Mouse (Mus musculus): Measurements from ENCODE around the gene Col23a1.
"Not testable (repeated sequence)": the region's sequence is repeated elsewhere in the genome, so short reads cannot be mapped to it uniquely, and the experiment has no call there.

Col23a1 gene

GRCm38 (mm10) chr11:51328387-51328942 is 38.7 kb downstream of the Col23a1 start:
- no peak for DNase-seq

- no peak for DNase-seq
These were observed 40.4 kb downstream of the Col23a1 start for GRCm38 (mm10) chr11:51329837-51330714.

DNA sequence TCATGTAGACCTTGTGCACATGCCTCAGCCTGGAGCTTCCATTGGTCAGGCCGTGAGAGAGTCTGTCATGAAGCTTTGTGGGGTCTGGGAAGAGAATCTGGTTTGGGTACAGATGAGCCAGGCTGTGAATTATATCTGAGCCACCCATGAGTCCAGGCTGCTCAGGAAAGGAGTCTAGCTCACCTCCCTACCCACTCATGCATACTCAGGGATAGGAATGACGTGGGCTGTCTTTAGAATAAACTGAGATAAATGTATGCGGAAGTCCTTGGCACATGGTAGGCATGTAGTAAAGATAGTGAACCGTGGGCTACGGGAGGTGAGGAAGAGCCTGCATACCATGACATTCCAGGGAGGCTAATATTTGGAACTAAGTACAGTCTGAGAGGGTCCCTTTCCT is 44.3 kb downstream of the Col23a1 start:
- DNase-seq: no peak

- no peak for DNase-seq
These were observed 47.9 kb downstream of the Col23a1 start for GRCm38 (mm10) chr11:51337585-51337984.

- no peak for DNase-seq
These were observed 48.7 kb downstream of the Col23a1 start for GRCm38 (mm10) chr11:51338416-51338815.

DNA sequence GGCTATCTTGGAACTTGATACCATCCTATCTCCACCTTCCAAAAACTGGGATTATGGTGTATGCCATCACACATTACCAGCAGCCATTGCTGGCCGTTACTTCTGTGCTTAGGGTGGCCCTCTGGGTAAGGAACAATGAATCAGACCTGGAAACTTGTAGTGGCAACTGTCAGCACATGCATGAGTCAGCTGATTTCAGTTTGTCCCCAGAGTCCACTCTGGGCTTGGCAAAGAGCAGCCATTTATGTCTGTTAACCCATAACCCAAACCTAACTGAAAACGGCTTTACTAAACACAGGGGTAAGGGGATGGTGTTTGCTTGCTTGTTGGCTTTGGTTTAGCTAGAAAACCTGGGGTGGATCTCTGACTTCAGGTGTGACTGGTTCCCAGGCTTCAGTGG is 51.4 kb downstream of the Col23a1 start:
- DNase-seq: no peak

GRCm38 (mm10) chr11:51342776-51343175 is 53.1 kb downstream of the Col23a1 start:
- DNase-seq: no peak

DNA sequence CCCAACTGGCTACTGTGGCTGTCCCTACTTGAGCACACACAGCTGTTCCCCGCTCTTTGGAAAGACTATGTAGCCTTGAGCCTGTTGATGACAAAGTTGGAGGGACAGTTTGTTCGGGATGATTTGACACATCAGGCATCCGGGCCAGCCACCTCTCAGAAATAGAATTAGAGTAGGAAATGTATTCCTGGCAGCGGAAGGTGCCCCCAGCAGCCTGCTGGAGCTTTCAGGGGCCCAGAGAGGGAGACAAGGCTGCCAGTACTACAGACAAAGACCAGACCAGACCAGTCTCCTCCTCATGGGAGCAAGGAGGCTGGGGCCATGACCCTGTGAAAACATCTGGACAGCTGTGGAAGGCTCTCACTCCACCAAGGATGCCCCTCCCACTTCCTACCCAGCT is 53.6 kb downstream of the Col23a1 start:
- no peak for DNase-seq

DNA sequence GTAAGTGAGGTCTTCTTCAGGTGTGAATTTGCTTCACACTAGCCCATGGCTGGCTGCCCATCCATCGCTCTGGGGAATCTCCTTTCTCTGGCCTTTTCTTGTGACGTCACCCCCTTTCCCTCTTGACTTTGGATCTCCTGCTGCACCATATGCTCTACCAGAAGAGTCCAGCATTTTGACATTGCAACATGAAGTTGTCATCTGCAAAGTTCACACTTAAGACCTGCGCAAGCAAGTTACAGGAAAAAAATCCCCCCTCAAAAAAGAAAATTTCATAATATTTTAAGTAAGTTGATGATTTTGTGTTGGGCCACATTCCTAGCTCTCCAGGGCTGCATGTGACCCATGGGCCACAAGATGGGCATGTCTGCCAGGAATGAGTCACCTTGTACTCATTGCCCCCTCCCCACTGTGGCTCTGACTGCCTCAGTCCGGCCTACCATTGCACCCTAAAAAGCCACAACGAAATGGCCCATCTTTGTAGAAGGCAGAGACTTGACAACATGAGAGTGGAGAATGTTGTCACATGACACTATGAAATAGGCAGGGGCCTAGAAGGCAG is 54.1 kb downstream of the Col23a1 start:
- DNase-seq: no peak

- no peak for DNase-seq
These were observed 56.1 kb downstream of the Col23a1 start for GRCm38 (mm10) chr11:51345481-51346465.

DNA sequence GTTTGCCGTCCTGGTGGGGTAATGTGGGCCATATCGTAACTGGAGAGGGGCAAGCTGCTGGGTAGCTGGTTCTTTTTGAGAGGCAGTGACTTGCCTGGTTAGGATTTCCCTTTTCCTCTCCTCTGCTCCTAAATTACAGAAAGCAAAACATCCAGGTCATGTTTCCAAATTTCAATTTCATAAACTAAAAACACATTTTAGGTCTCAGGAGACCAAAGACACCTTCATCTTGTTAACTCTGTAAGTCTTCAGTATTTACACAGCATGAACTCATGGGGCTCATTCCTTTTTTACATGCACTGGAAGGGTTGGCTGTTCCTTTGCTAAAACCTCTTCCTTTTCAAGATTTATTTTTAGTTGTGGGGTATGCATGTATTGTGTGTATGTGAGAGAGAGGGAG is 58.0 kb downstream of the Col23a1 start:
- no peak for DNase-seq

- no peak for DNase-seq
These were observed 59.9 kb downstream of the Col23a1 start for GRCm38 (mm10) chr11:51349665-51350064.

DNA sequence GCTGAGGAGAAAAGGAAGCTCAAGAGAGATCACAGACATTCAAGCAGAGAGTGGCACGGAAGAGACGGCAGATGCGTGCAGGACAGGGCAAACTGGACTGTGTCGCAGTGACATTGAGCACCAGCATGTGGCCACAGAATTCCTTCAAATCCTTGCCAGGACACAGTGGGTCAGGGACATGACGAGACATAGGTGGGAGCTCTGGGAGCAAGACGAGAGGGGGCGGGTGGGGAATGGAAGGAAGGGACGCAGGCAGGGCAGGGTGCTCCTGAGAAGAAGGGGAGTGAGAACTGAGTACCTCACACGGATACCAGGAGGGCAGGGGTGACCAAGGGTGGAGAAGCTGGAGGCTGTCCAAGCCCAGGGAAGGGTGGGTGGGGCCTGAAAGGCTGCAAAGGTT is 61.4 kb downstream of the Col23a1 start:
- no peak for DNase-seq

DNA sequence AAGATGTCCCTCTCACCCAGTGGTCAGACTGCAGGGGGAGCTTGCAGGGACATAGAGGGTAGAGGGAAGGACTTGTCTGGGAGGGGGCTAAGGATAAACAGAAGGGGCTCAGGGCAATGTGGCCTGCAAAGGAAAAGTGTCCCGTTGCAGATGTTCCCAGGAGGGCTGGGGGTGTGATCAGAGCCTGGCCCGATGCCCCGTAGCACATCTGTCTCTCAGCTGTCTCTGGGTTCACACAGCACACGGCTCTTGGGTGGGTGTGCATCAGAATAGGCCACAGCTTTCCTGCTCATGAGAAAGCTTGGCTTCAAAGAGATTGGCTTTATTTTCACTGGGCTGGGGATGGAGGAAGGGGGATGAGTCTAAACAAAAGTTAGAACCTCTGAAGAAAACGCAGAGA is 62.1 kb downstream of the Col23a1 start:
- no peak for DNase-seq

GRCm38 (mm10) chr11:51353746-51354145 is 64.0 kb downstream of the Col23a1 start:
- DNase-seq: no peak

DNA sequence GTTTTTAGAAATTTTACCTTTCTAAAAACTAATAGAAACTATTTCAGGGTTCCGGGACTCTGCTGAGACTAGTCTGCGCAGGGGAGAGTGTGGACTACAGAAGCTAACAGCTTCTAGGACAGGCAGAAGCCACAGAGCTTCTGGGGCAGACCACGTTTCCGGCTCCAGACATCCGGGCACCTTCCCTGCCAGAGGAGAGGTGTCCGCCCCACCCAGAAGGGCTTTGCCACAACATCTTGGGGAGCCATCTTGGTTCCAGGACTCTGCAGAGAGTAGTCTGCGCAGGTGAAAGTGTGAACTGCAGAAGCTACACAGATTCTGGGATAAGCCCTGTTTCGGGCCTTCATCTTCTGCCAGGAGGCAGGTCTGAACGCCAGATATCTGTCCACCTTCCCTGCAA is 69.3 kb downstream of the Col23a1 start:
- DNase-seq: not testable (repeated sequence)

- DNase-seq: no peak
These were observed 74.6 kb downstream of the Col23a1 start for GRCm38 (mm10) chr11:51364353-51364752.

DNA sequence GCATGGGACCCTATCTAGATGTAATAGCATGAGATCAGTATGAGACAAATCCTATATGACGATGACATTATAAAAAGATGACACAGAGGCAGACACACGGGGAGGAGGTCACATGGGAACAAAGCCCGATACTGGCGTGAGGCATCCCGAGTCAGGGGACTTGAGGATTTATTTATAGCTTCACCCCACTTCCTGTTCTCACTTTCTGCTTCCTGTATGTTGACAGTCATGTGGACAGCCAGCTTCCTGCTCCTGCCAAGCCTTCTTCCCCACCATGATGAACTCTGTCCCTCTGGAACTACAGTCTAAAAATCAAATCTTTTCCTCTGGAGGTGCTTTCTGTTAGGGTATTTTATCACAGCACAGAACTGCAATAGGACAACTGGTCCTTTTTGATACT is 77.6 kb downstream of the Col23a1 start:
- no peak for DNase-seq

DNA sequence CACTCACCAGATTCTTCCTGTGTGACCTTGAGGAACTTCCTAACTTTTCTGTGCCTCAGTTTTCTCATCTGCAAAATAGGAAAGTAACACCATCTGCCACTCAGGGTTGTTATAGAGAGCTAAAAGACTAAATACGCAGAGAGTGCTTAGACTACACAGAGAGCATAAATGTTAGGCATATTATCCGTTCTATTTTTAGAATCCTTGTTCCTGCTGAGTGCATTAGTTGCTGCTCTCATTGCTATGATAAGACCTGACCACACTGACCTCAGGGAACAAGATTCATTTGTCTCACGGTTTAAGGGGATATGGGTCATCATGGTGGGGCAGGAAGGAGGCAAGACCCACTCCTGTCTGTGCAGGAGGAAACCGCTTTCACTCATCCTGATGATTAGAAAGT is 80.6 kb downstream of the Col23a1 start:
- DNase-seq: no peak

- no peak for DNase-seq
These were observed 81.6 kb downstream of the Col23a1 start for GRCm38 (mm10) chr11:51371321-51371720.

DNA sequence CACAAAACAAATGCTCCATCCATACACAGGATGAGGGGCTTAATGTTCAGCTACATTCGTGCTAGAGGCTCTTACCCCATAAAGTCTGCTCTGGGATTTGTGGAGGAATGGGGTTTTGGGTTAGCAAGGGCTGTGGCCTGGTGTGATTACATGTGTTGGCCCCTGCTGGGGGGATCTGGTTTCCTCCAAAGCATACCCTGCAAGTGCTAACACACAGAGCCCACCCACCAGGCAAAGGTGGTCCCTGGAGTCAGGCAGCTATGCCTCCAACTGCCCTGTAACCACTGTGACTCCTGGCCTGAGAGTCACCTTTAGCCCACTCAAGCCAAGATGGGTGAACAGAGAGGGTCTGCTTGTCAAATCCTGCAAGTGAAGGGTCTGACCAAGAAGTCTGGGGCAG is 82.2 kb downstream of the Col23a1 start:
- no peak for DNase-seq

DNA sequence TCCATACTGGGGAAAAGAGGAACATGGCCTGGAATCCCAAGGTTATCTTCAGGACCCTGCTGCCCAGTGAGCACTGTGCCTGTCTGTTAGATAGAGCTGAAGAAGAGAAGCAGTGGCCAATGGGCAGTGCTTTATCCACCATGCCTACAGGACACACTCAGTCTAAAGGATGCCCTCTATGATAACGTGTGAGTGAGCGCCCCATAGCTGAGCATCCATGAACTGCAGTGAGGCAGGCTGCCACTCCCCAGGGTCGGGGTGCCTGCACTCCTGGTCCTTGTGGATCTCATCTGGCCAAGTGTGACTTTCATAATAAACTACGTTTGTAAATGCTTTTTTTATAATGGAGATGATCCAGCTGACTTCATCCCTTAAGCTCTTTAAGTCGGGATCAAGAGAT is 87.5 kb downstream of the Col23a1 start:
- DNase-seq: no peak

- no peak for DNase-seq
These were observed 99.2 kb downstream of the Col23a1 start for GRCm38 (mm10) chr11:51388892-51389340.

All from thymus, adult 18-20 months (tissue).